Mouse (Mus musculus): ENCODE measurements around the gene Ilkap.

Gene Ilkap

DNA sequence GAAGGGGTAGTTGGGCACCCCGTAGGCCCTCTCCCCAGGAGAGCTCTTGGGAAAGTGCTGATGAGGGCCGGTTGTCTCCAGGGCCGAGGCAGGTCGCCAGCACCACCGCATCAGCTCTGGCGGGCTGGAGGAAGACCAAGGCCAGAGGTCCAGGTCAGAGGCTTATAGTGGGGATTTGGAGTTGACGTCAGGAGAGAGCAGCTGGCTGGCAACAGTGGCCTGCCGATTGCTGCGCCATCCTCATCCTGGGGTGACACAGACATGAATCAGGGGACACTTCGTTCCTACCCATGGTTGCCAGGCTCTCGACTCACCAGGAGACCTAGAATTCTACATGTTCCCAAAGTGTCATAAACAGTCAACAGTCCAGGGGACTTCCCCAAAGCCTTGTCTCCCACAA lies 42.5 kb downstream of the Ilkap start:
- no peak for DNase-seq (ENCODE audit: low spot score)

DNA sequence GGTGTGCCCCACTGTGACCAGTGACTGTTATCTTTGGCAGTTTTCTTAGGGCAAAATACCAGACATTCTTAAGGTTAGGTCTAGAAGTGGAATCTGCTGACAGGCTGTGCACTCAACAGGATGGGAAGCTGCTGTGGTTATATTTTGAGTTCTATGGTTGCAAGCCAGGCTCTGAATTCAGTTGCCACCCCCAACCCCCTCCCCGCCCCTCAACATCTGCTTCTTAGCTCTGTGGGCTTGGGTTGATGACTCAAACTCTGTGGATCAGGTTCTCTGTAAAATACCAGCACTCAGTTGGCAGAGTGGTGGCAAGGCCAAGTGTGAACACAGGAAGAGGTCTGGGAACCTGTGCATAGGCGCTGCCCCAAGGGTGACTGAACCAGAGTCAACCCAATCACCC lies 46.3 kb downstream of the Ilkap start:
- DNase-seq (ENCODE audit: low spot score) = no peak

DNA sequence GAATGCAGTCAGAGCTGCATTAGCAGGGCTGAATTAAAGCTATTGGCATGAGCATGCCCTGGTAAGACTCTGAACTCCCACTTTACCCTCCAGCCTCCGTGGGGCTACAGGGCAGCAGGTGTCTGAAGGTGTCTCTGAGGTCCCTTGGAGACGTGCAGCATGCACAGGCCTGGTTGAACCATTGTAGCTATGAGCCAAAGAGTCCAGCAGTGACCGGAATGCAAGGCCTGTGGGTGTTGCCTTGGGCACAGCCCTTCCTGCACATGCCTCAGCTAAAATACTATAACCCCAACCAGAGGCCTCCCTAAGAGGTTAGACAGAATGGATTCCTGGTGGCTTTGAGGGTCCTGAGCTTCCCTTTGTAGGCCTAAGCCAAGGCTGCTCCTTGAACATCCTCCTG lies 47.4 kb downstream of the Ilkap start:
- DNase-seq (ENCODE audit: low spot score) = no peak

DNA sequence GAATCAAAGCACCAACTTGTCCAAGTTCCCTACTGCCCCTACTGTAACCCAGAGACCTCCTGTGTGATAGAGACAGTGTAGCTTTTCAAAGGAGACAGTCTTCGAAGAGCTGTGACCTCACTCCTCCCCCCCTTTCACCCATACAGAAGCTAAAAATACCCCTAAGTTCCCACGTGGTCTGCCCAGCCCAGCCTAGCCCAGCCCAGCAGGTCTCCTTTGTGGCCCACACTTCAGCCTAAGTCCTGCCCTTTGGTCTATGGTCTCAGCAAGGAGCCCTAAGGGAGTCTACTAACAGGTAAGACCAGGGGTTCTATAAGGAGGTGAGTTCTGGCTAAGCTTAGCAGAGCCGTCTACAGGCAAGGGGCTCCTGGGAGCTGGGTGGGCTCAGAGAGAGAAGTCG lies 47.8 kb downstream of the Ilkap start, which contains the start of gene Klhl30:
TSS of gene Klhl30 (plus strand) at position 176 of the 400 bp plus-strand sequence.
- DNase-seq (ENCODE audit: low spot score) = no peak

DNA sequence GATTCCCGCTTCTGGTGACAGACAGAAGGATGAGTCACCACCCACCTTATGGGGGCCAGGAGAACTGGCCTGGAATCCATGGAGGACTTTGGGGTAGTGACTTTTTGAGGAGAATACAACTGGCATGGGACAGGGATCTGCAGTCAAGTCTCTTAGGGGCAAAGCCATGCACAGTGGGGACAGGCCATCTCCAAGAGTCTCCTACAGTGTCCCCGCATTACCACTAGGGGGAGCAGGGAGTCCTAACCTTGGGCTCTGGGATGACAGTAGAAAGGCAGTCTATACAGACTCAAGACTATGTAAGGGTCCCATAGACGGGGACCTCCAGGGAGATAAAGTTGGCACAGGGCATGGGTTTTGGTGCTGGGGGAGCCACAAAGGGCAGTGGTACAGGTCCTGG lies 51.7 kb downstream of the Ilkap start:
- peak; percentile 49 for DNase-seq (ENCODE audit: low spot score)

DNA sequence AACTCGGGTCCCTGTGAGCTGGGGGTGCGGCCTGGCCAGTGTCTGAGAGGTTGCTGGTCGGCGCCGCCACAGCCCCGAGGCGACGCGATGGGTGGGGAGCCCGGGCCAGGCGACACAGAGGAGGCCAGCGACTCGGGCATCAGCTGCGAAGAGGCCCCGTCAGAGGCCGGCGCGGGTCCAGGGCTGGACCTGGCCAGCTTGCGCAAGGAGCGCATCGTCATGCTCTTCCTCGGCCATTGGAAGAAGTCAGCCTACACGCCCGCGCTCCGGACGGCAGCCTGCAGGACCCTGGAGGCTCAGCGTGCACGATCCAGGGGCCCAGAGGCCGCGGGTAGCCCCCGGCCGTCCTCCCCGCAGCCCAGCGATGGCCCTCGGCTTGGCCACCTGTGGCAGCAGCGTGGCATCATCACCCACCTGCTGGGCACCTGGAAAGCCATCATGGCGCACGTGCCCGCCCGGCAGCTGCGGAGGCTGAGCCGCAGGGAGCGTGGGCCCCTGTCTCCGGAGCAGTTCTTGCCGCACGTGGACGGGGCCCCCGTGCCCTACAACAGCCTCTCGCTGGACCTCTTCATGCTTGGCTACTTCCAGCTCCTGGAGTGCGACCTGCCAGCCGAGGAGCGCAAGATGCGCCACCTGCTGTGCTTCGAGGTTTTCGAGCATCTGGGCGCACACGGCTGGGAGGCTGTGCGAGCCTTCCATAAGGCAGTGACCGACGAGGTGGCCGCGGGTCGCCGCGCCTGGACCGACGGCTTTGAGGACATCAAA lies 53.5 kb downstream of the Ilkap start:
- no peak for DNase-seq (ENCODE audit: low spot score)

DNA sequence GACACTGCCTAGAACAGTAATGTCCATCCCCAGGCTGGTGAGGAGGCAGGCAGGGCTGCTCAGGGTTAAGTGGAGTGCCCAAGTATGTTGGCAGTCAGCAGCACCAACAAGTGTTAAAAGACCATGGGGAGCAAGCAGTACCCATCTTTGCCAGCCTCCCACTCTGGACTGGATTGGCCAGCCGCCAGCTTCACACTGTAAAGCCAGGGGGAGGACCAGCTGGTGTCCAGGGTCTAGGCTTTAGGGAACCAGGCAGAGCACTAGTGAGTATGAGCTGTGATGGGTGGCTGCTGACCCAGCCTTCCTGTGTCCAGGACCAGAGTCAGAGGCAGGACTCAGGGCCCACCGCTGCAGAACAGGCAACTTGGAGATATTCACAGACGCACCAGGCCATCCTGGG lies 54.6 kb downstream of the Ilkap start:
- DNase-seq (ENCODE audit: low spot score) = no peak

DNA sequence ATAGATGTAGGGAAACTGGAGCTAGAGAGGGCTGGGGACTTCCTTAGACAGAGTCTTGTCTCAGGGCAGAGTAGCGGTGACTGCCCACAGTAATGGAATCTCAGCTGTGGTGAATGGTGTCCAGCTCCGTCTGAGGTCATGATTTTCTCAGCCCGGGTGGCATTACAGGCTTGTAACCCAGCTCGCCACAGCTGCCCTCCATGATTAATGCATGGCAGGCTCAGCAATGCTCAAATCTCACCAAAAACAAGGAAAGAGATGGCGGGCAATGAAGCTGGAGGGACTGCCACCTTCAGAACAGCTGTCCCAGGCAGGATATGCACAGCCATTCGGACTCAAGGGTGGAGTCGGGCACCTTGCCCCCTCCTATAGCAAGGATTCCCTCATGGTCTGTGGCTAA lies 61.3 kb downstream of the Ilkap start:
- no peak for DNase-seq (ENCODE audit: low spot score)

DNA sequence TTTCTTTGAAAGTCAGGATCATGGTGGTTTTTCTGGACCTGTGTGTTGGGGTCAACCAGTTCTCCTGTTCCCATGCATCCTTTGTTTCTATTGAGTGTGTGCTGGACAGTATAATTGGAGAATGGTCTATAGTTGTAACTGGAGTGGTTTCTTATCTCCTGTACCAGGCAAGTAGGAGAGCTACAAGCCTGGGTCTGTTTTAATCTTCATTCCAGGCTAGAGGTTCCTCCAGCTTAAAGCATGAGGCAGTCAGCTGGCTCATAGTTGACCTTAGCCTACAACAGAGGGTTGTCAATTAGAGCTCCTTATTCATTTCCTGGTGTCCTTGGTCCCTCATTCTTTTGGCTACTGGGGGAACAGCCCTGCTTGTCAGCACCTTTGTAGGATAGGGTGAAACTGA lies 65.0 kb downstream of the Ilkap start:
- no peak for DNase-seq (ENCODE audit: low spot score)

DNA sequence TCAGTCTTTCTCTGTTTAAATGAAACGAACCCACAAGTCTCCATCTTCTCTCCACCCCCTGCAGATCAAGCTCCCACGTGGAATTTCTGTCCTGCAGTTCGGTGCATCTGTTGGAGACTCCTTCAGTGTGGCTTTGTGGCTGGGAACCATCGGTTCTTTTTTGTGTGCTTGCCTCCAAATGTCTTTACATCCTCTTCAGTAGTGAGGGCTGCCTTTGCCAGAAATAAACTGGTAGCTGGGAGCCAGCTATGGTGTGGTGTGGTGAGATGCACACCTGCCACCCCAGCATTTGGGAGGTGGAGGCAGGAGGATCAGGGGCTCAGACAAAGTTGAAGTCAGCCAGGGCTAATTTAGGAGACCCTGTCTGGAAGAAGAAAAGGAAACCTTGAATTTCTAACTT lies 66.5 kb downstream of the Ilkap start:
- DNase-seq (ENCODE audit: low spot score) = no peak

DNA sequence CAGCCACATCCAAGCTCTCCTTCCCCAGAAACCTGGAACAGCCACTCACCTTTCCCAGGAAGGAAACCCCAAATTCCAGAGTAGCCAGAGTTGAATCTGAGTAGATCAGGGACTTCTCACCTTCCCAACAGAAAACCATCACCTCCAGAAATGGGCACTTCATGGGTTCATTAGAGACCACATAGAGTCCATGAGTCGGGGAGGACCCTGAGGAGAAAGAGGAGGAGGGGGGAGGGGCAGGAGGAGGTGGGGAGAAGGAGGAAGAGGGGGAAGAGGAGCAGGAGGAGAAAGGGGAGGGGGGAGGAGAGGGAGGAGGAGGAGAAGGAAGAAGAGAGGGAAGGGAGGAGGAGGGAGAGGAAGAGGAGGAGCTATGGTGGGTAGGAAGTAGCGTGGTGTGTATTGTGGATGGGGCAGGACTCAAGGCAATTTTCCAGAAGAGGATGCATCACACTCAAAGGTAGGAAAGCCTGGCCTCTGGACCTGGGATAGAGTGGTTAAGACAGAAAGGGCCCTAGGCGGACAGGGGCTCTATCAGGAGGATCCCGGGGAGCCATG lies 73.0 kb downstream of the Ilkap start:
- DNase-seq (ENCODE audit: low spot score) = no peak

DNA sequence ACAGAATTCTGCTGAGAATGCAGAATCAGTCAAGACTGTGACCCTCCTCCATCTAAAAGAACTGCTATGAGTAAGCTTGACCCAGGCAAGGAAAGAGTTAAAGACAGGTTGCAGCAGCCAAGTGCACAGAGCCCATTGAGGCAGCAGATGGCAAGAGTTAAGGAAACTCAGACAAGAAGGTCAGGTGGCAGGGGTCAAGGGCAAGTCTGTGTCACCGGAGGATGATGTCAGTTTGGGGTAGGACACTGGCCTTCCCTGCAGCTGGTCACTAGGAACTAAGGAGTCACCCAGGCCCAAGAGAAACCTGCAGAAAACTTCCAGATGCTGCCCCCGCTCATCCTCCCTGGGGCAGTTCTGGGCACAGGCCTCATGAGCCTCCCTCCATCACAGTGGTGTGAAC lies 74.0 kb downstream of the Ilkap start:
- DNase-seq (ENCODE audit: low spot score) = no peak
